8 mouse cellular contexts compared by ENCODE assay signal in the genomic region with DNA sequence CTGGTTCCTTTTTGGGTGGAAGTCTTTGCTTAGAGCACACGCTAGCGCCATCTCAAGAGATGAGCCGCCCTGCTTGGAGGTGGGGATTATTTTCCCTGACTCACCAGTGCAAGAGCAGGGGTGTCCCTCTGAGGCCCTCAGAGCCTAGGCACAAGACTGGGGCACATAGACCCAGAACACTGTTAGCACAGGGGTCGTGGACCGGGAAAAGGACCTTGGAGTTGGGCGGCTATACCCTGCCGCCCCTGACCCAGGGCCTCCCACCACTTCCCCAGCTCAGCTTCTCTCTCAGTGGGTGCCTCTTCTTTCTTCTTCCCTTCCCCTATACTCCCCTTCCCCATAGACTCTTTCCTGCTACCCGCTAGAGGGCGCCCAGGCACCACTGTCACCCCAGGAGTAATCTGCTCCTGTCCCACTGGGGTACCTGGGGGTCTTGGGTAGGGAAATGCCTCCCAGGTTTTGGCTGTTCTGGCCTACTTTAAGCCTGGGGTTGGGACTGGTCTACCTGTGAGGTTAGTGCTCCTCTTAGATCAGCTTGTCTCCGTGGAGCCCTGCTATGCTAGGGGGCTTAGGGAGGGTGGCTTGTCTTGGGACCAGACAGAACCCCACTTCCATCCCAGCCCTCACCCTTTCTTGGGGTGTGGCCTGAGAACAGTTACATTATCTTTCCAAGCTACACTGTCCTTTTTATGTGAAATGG. TPM values are rescaled to one million over a fixed set of nuclear protein-coding genes. Genes with fewer than 3 reads are reported as not detected.
DNase-seq lines count a peak whose midpoint lies in the region; ATAC-seq lines count a peak whose summit lies in the region.

No protein-coding gene starts in this region.

- DNase-seq in adrenal gland, adult (ENCODE audit: inconsistent age in 2 of 2, low spot score in 1 of 2) = peak; percentile 26 to 56
- no peak for DNase-seq in adrenal gland, adult 8-10 months
- DNase-seq in lung, adult 18-20 months = peak; percentile 7 to 20
- no peak for DNase-seq in lung, postnatal 25 days (ENCODE audit: low spot score)
- DNase-seq in forebrain, embryonic 14.5 days (ENCODE audit: low spot score) = peak; percentile 68
- DNase-seq in kidney, postnatal 4 days = peak; percentile 76
- DNase-seq in natural killer cell, adult 2 months (ENCODE audit: low spot score in 2 of 2) = no peak

- peak; percentile 52 for ATAC-seq in forebrain, embryonic 14.5 days
- ATAC-seq in neural tube, embryonic 12.5 days (ENCODE audit: low FRiP score, low read depth) = peak; percentile 81

- 0 out of 2 replicates have a peak overlapping the region, but pooled peaks have one; percentile 0 for H3K4me3 ChIP-seq in forebrain, embryonic 14.5 days (ENCODE audit: low read depth, low read length)
- no peak overlapping the region for H3K4me3 ChIP-seq in neural tube, embryonic 12.5 days

- peak overlapping the region; percentile 83 for H3K27ac ChIP-seq in forebrain, embryonic 14.5 days (ENCODE audit: low read depth, low read length)
- H3K27ac ChIP-seq in neural tube, embryonic 12.5 days = peak overlapping the region; percentile 72

- 4% methylated on average over 10 of the region's 10 CpGs for WGBS in forebrain, embryonic 14.5 days
- 5% methylated on average over 10 of the region's 10 CpGs for WGBS in neural tube, embryonic 12.5 days

- peaks cover 18% of the 10 kb centered on the region for H3K4me1 ChIP-seq in forebrain, embryonic 14.5 days (ENCODE audit: control insufficient read depth, insufficient read depth, low read length)
- peaks cover 27% of the 10 kb centered on the region for H3K4me1 ChIP-seq in neural tube, embryonic 12.5 days

- H3K27me3 ChIP-seq in forebrain, embryonic 14.5 days (replicated peaks; ENCODE audit: control insufficient read depth, insufficient read depth, low read length) = no peaks in the 10 kb centered on the region
- H3K27me3 ChIP-seq in neural tube, embryonic 12.5 days (replicated peaks) = 0 out of 2 replicates have a peak, but pooled peaks cover 4% of the 10 kb centered on the region

- peak overlapping the region; percentile 44 for H3K4me2 ChIP-seq in forebrain, embryonic 14.5 days (ENCODE audit: low read length)
- H3K4me2 ChIP-seq in neural tube, embryonic 12.5 days (replicated peaks) = peak overlapping the region; percentile 48

- no peak overlapping the region for H3K9ac ChIP-seq in forebrain, embryonic 14.5 days (ENCODE audit: low read length)
- H3K9ac ChIP-seq in neural tube, embryonic 12.5 days = peak overlapping the region; percentile 38; the same call in 1 of the 2 replicates

- H3K9me3 ChIP-seq in forebrain, embryonic 14.5 days (replicated peaks; ENCODE audit: control insufficient read depth, low read length) = no peaks in the 10 kb centered on the region
- no peaks in the 10 kb centered on the region for H3K9me3 ChIP-seq in neural tube, embryonic 12.5 days

- no peaks in the 10 kb centered on the region for H3K36me3 ChIP-seq in forebrain, embryonic 14.5 days (ENCODE audit: control insufficient read depth, insufficient read depth, low read length)
- H3K36me3 ChIP-seq in neural tube, embryonic 12.5 days = no peaks in the 10 kb centered on the region

RNA-seq across cellular contexts. Expression of gene Camk2n1, which starts 51.2 kb away (rescaled TPM):
- total RNA-seq in adrenal gland, adult 8-10 months (2022) = 10 to 100 TPM; 29.2 to 33.7 (median 31.2) TPM
- 7.5 and 7.8 TPM in 2 replicates for polyA plus RNA-seq in forebrain, embryonic 14.5 days (2014; fragmentation: Nextera tagmentation; extraction: Ambion mirVana)
- 9.2 and 11.7 TPM in 2 replicates for polyA plus RNA-seq in neural tube, embryonic 12.5 days (2016; fragmentation: Nextera tagmentation; extraction: Ambion mirVana)

Comparison
In these comparisons a context has a peak if more than half of its experiments do, and no peak if none do; other contexts are left out.
1. DNase-seq: peak in adrenal gland, adult (2 of 2), lung, adult 18-20 months (2 of 2), forebrain, embryonic 14.5 days (single experiment) and kidney, postnatal 4 days (2 of 2); none in adrenal gland, adult 8-10 months (single experiment), lung, postnatal 25 days (single experiment) and natural killer cell, adult 2 months (0 of 2).